Mouse (Mus musculus) left cerebral cortex, adult 8-10 months (tissue): ENCODE measurements around the gene Etl4. TPM values are rescaled to one million over a fixed set of nuclear protein-coding genes. Genes with fewer than 3 reads are reported as not detected.
A peak's percentile ranks its signal among the peaks of the same experiment; 100 is the strongest.

ENCODE experiments used
- DNase-seq, 2 experiments: peaks; one replicate each; pipeline ENCODE4 v3.0.0; 2022; ENCODE audit warnings: low spot score in 2 of 2
- total RNA-seq, 4 experiments: library from RNA; stranded (reverse); gene quantifications; 2 replicates each; pipeline ENCODE4 v1.2.4; 2022

Gene Etl4
- total RNA-seq, 4 experiments from 2014 or later = 138 to 154 (median 150) TPM

DNA sequence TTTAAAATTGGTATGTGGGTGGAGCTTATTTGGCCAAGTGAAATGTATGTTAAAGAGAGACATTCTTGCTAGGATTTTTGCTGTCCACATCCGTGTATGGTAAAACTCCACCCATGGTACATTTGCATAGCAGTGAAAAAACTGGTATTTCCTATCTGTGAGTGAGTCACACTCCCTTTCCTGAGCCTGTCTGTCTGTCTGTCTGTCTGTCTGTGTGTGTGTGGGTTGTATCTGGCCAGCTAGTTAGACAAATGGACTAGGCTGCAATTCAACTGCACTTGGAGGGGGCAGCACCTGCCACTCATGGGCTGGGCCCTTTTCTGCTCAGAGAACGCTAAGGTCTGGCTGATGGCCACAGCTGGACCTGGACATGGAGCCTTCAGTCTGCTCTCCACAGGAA lies 650.1 kb downstream of the Etl4 start:
- no peak for DNase-seq

DNA sequence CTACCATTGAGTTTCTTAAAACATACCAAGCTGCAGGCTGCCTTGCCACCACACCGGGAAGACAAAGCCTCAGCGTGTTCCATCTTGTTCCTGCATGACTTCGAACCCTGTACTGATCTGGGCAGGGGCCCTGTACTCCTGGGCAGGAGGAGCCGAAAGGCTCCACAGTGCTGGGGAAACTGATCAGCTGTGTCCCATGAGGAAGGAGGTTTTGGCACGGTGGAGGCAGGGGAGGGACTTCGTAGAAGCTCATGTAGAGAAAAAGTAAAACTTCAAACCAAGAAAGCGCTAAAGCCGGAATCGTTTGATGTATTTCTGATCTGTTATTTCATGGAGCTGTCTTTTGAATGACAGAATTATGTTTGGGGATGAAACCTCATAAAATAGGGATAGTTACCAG lies 651.0 kb downstream of the Etl4 start:
- no peak for DNase-seq

DNA sequence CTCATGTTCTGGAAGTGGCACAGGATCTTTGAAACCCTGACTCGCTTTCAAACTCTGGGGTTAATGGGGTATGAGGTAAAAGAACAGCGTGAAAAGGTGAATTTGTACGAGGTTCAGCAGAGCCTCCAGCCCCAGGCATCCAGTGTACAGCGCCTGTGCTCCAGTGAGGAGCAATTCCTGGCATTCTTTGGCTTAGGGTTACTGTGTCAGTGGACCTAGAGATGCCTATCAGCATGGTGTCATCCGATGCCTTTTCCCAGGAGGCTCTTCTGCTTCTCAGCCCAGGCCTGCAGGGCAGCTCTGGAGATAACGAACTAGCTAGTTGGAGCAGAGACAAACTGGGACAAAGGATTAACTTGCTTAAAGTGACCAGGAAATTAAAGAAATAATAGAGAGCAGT lies 653.5 kb downstream of the Etl4 start:
- DNase-seq = no peak

DNA sequence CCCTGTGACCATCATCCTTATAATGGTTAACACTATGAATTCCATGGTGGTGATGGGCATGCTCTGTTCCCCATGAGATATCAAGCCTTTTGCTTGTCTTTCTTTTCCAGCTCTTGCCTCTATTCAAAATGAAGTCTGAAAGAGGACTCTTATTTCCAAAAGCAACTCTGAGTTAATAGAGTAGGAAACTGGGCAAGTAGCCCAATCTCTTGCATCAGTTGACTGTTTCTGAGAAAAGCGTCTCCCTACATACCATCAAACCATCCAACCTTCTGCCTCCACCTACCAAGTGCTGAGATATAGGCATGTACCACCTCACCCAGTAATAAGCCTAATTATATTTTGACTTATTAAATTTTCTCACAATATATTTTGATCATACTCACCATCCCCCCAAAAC lies 658.9 kb downstream of the Etl4 start:
- no peak for DNase-seq

DNA sequence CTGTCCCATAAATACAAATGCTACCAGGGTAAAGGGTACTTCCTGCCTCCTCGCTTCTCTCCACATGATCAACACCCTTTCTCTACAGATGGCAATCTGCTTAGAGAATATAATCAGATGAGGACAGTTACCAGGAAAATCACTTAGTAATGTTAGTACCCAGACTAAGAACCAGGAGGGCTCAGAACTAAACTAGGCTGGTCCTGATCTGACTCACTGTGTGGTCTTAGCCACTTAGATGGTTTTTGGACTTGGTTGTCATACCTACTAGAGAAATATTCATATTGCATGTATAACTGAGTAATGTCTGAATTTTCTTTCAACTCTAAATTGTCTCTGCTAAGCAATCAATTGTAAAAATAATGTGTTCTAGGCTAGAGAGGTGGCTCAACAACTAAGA lies 662.4 kb downstream of the Etl4 start:
- DNase-seq = no peak

DNA sequence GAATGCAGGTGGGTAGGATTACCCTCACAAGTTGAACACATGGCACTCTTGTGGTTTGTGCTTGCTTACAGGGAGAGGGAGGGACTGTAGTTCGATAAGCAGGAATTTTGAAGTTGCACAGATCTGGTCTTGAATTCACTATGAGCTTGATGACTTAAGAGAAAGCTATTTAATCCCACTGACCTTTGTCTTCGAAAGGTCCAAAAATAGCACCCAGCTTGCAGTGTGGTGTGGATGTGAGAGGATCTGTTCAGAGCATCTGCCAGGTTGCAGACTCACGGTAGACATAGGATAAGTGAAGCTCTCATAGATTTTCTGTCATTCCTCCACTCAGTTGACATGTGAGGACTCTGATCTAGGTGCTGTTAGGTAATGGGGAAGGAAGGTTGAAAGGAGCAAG lies 670.8 kb downstream of the Etl4 start:
- no peak for DNase-seq

DNA sequence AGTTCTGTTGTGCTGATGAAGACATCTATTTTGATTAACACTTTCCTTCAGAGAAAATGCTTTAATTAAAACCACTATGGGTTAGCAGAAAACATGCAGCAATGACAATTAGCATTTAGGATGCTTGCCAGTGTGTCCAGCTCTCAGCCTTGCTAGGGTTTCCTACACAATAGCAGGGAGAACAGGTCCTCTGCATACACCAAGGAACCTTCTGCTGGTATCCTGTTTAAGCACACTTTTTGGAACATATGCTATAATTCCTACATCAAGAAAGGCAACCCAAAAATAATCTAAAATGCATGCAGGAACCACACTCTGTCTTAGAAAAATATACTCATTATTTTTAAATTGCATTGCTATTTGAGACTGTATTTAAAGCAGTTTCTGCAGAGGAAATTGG lies 673.5 kb downstream of the Etl4 start:
- no peak for DNase-seq

DNA sequence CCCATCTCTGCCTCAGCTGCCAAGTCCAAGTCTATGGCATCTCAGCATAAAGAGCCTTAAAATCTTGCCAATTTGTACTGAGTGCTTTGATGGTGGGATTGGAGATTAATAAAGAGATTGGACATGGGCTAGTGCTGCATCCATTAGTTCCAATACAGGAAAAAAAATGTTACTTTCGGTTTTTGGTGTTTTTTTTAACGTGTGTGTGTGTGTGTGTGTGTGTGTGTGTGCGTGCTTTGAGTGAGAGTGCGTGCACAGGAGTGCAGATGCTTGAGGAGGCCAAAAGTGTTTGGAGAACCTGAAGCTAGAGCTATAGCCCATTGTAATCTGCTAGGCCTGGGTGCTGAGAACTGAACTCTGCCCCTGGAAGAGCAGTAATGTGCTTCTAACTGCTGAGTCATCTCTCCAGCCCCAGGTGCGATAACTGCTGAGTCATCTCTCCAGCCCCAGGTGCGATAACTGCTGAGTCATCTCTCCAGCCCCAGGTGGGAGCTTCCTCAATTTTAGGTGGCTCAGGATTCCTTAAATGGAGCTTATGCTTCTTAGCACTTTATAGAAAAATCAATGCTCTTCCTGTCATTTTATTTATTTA lies 674.1 kb downstream of the Etl4 start:
- DNase-seq = no peak

DNA sequence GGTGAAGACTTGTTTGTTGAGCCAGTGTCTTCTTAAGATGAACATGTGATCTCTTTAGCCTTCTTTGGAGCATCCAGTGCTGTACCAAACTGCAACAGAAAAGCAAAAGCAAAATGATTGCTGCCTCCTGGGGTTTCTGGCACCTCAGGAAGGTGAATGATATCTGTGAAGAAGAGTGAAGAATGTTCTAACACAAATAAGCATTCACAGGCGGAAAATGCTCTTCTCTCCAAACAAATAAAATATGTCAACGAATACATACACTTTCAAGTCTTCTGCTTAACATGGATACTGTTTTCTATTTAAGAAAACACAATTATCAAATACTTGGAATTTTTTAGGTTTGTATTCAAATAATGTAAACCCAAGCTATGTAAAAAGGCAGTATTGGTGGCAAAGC lies 678.3 kb downstream of the Etl4 start:
- DNase-seq = no peak

DNA sequence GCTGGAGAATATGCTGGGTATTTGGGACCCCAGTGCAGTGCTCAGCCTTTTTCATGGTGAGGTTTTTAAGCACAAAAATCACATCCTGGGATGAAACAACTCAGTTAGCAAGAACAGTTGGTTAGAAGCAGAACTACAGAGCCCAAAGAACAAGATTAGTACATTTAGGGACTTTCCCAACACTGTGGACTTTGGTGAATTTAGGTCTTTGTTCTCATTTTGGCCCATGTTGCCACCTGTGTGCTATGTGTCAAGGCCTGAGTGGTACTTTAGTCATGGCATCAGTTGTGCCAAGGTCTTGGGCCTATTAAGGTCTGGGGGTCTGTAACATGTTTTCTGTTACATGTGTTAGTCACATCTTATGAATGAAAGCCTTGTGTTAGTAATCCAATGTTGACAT lies 679.1 kb downstream of the Etl4 start:
- DNase-seq = no peak

DNA sequence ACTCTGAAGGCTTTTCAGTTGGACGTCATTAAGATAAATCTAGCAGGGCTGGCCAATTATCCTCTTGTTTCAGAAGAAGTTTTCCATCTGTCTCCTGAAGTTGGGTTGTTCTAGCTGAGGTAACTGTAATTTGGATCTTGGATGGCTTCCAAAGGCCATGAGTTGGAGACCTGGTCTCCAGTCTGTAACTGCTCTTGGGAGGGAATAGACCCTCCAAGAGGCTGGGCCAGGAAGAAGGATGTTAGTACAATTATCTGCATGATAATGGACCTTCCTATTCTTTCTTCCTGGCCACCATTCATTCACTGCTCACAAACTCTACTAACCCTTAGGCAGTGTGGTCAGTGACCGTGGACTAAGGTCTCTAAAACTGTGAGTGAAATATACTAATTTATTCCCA lies 684.5 kb downstream of the Etl4 start:
- DNase-seq = no peak

DNA sequence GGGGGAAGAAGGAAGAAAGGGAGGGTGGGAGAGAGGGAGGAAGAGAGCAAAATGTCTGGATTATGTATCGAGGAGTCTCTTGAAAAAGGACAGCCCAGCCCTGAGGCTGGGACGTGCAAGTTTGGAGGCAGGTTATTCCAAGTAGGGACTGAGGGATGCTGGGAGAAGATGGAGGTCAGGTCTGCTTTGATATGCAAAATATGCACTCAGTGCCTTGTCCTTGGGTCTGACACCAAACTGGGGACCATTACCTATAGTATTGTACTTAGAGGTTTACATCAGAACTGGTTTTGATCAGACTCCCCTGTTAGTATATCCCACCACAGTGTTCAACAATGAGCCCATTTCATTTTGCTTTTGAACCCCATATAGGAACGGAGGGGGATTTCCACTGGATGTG lies 685.4 kb downstream of the Etl4 start:
- DNase-seq = no peak

DNA sequence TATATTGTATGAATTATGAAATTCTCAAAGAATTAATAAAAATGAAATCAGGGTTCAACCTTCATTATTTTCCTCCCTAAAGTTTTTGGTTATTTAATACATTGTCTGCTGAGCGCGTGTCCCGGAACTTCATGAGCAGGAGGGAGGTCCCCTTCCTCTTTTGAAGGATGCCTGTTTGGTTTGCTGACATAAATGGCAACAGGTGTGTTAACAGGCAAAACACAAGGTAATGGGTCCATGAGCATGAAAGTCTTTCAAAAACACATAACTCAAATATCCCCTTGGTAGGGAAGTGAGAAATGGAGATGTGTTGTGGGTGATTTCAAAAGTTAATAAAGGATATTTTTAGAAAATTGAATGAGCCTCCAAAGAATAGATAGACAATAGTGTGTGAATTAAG lies 687.0 kb downstream of the Etl4 start:
- DNase-seq = no peak

DNA sequence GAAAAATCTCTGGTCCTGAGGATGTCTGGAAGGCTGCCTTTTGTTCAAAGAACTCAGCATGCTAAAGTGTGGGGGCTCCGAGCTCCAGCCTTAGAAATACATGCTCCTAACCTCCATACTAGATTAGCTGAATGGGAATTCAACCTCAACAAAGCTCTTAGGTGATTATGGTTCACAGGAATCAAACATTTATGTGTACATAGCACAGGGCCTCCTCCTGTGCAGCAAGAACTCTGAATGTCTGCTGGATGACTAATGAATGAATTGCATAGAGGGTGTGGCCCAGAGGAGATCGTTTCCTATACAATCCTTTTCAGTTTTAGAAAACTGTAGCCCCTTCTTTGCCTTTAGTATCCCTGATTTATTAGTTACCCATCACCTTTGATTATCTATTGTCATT lies 687.6 kb downstream of the Etl4 start:
- DNase-seq = no peak

DNA sequence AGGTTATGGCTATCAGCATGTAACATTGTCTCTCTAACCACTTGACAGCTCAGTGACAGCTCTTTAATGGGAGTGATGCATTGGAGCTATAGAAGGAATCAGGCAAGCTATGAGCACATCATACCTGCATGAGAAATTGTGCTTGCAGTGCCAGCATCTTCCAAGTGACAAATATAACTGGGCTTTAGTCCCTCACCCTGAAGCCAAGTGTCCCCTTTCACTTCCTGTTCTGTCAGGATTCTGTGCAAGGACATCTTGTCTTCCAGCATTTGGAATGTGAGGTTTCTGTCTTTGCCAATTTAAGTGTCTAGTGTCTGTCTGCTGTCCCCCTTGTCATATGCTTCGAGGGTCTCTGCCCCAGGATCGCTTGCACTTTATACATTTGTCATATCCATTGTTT lies 693.1 kb downstream of the Etl4 start:
- no peak for DNase-seq

DNA sequence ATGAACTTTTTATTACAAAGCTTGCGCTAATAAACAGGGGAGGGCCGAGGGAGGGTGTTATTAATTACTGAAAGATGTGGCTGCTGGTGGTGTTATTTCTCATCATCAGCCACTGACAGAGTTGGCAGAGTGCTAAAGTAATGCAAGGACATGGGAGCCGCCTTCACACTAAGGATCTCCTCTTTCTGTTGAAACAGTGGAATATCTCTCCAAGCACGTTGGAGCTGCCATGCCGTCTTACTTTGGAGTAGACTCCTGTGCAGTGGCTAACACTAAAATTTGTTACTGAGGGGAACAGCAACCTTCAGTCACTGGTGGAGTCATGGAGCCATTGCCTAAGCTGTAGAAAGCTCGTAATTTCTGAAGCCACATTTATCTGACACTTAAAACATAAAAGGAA lies 694.0 kb downstream of the Etl4 start:
- no peak for DNase-seq

DNA sequence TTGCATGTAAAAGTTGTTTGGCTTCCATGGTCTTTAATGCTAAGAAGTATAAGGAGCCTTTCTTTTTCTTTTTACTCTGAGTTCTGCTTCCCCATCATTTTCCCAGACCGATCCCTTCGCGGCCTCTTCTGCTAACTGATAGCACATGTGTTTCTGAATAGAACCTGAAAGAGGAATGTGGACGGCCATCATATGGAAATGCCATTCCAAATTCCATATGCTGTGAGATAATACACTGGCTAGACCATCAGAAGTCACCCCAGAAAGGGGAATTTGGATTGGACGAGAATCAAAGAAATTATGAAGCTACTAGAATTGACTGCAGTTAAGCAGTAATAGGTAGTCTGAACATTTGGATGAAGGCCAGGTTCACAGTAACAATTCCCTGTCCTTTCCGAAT lies 694.4 kb downstream of the Etl4 start:
- DNase-seq = no peak

DNA sequence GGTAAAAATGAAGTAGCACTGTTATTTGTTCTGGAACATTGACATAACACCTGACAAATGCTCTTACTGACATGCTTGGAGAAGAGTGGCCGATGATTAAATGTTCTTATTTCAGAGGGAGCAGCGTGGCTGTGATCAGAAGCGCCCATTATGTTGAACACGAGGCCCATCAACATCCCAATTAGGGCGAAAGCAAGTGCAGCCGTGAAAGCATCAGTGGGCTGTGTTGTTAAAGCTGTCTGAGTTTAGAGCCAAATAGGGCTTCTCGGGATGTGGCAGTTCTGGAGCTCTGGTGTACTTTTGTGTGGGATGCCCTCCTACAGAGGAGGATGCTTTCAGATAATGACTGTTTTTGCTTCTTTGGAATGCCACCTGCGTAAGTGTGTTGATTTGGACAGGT lies 699.6 kb downstream of the Etl4 start:
- DNase-seq = peak in 1 of 2 experiments; percentile 34

DNA sequence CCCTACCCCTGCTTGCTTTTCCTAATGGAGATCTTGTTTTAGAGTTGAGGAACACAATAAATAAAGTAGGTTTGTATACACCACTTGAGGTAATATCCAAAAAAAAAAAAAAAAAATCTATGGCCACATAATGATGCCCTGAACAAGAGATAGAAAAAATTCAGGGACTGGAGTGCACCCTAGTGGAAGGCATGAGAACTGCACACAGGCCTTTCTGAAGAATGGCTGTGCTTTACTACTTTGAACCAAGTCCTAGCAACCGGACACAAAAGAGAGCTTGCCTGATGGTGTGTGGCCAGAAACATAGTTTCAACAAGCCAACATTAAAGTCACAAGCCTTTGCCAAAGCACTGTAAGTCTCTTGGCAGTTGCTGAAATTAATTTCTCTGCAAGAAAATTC lies 706.4 kb downstream of the Etl4 start:
- DNase-seq = peak in 1 of 2 experiments; percentile 19

DNA sequence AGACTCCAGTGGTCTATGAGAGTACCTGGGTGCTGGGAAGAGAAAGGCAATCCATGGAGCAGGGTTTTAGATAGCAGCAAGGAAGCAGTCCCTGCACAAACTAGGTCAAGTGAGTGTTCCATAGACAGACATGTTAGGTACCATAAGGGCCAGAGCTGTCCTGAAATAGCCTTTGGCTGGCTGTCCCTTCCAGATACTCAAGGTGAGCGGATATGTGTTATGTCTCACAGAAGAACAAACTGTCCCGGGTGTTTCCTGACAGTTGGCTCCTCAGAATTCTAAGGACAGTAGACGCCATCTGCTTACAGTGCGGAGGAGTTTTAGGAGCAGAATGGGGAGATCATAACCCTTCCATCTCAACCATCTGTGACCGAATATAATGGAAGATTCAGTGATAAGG lies 708.8 kb downstream of the Etl4 start:
- no peak for DNase-seq

DNA sequence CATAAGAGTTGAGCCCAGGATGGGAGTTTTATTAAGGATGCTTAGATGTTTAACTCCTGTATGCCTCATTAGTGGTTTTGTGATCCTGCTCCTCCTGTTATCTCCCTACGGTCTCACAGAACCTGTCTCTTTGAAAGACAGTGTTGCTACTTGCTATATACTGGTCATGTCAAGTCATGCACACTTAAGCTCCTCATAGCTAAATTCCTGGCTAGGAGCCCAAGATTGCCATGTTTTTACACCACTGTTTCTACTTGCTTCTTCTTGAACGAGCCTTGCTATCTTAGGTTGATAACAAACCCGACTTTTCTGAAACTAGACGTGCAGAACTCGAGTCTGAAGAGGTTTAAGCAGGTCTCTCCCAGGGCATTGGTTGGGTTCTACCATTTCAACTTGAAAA lies 710.3 kb downstream of the Etl4 start:
- DNase-seq = no peak

DNA sequence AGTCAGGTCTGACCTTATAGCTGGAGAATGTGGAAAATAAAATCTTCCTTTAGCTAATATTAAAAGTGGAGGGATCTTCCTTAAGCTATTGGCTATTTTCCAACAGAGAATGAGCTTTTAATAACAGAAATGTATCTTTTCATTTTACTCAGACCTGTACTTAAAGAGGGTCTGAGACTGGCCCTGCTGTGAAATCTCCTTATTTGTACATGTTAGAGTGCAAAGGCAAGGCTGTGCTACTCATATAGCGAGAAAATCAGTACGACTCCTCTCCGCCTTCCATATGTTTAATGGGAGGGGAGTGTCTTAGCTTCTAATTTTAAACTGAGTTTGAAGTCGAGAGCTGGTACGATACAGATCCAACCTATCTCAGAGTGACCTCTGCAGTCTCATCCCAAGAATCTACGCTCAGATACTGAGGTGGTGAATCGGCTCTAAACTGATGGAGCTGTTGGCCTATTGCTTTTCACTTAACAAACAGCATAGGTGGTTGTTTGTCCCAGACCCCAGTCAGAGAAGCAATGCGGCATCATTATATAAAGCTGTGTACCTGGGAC lies 719.7 kb downstream of the Etl4 start:
- DNase-seq = no peak

DNA sequence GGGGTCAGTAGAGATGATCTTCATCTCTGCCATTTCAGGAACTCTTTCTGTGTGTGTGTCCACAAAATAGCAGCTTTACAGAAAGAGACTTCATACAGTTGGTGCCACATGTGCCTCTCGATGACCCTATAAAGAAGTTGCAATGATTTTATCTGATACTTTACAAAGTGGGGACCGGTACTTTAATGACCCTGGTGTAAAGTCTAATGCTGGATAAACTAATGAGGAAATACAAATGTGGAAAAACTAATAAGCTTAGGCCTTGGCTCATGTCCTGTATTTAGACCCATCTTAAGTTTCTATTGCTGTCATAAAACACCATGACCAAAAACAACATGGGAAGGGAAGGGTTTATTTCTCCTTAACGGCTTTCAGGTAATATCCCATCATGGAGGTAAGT lies 729.0 kb downstream of the Etl4 start:
- DNase-seq = no peak

DNA sequence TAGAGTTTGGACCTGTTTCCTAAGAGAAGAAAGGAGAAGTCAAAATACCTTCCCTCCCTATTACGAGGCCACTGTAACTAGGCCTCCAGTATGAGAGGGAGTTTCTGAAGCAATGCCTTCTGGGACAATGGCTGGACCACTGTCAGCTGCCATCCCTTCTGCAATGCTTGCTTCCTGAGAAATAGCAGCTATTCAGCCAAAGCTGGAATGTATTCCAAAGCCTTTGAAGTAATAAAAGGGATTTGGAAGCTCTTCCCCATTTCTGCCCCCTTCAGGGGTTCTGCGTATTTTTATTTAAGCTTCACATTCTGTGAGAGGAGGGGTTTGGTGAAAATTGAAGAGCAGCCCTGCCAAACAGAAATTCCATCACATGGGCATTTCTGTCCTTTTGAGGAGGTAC lies 730.1 kb downstream of the Etl4 start:
- no peak for DNase-seq
